Mouse (Mus musculus): ENCODE results near the gene Tmem94. TPM values are rescaled to one million over a fixed set of nuclear protein-coding genes. Genes with fewer than 3 reads are reported as not detected.

Gene Tmem94
- polyA plus RNA-seq, 1 experiment = 42.0 TPM

DNA sequence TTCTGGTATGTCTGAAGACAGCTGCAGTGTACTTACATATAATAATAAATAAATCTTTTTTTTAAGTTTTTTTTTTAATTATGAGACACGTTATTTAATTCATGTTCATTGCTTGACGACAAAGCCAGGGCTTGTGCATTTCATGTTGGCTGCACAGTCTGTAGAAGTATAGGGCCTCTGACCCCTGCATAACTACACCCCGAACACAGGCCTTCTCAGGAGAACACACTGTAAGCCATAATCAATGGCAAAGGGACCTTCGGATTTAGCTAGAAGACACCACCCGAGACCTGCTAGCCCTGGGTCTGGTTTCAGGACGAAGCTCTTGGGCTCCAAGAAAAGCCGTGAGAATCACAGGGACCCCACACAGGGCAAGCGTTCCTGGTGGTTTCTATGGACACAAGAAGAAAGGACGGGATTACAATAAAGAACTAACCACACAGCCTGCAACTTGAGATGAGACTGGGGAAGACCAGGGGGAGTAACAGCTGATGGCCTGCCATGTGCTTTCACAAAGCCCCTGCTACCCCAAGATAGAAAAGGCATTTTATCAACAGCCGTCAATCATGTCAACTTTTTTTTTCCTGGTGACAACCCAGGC lies 27.5 kb upstream of the Tmem94 start:
- no peak for TF ChIP-seq CTCF (IDR thresholded peaks at IDR 0.05; ENCODE audit: extremely low read depth, insufficient read depth, insufficient read length, insufficient replicate concordance)
- TF ChIP-seq POLR2A (IDR thresholded peaks at IDR 0.05; ENCODE audit: low read depth, low read length) = no peak
- Histone ChIP-seq H3K27ac (ENCODE audit: insufficient read depth, low read length) (no peak overlapping the region), H3K36me3 (ENCODE audit: control insufficient read depth, insufficient read depth, low read length) (no peaks in the 10 kb centered on the region), H3K4me3 (ENCODE audit: extremely low read depth, insufficient read depth, insufficient read length) (no peak overlapping the region), H3K27me3 (ENCODE audit: control insufficient read depth, insufficient read depth, low read length) (no peaks in the 10 kb centered on the region), H3K4me1 (ENCODE audit: control insufficient read depth, insufficient read depth, insufficient read length) (no peaks in the 10 kb centered on the region)
- 87% methylated on average over 10 of the region's 10 CpGs for WGBS
- DNase-seq (ENCODE audit: low read depth in 1 of 2, low spot score in 2 of 2) = no peak

DNA sequence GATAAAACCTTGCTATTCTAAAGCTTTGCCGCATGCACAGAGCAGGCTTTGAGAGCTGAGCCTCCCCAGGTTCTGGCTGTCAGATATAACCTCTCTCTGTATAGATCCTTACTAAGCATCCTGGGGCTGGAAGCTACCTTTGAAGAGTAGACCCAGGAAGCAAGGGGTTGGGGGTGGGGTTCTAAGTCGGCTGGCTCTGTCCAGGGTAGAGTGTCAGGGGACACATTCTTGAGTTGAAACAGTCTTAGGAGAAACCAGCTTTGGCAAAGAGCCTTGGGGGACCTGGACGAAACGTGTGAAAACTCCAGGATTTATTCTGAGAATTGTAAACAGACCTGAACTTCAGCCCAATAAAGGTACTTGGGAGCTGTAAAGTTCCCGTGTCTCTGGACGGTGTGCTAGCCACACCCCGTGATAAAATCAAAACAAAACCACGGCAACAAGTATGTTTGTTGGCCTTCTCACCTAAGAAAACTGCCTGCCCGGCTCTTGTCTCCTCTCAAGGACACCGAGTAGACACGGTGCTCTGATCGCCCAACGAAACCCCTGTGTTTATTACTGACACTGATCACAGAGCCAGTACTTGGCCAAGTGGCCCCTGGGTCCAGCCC lies 26.9 kb upstream of the Tmem94 start:
- no peak overlapping the region for H3K4me3 ChIP-seq (ENCODE audit: extremely low read depth, insufficient read depth, insufficient read length)
- H3K27ac ChIP-seq (ENCODE audit: insufficient read depth, low read length) = no peak overlapping the region
- H3K27me3 ChIP-seq (ENCODE audit: control insufficient read depth, insufficient read depth, low read length) = no peaks in the 10 kb centered on the region
- H3K36me3 ChIP-seq (ENCODE audit: control insufficient read depth, insufficient read depth, low read length) = no peaks in the 10 kb centered on the region
- H3K4me1 ChIP-seq (ENCODE audit: control insufficient read depth, insufficient read depth, insufficient read length) = no peaks in the 10 kb centered on the region
- DNase-seq (ENCODE audit: low read depth in 1 of 2, low spot score in 2 of 2) = no peak
- no peak for TF ChIP-seq CTCF (IDR thresholded peaks at IDR 0.05; ENCODE audit: extremely low read depth, insufficient read depth, insufficient read length, insufficient replicate concordance)
- no peak for TF ChIP-seq POLR2A (IDR thresholded peaks at IDR 0.05; ENCODE audit: low read depth, low read length)
- WGBS = 76% methylated on average over 13 of the region's 13 CpGs

DNA sequence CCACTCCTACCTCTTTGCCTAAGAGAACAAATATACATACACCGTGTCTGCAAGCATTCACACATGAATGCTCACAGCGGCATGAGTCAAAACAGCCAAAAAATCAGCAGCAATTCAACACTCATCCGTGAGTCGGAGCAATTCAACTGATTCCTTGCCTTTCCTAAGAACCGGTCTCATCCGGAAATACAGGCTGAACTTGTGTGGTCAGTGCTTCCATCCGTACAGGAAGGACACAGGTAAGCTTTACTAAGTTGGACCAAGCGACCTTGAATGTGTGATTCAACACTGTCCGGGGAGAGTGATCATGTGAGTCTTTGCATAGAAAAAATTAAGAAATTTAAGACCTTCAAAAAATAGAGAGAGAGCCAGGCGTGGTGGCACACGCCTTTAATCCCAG lies 24.2 kb upstream of the Tmem94 start:
- TF ChIP-seq POLR2A (IDR thresholded peaks at IDR 0.05; ENCODE audit: low read depth, low read length) (no peak), CTCF (IDR thresholded peaks at IDR 0.05; ENCODE audit: extremely low read depth, insufficient read depth, insufficient read length, insufficient replicate concordance) (no peak)
- Histone ChIP-seq H3K27me3 (ENCODE audit: control insufficient read depth, insufficient read depth, low read length) (no peaks in the 10 kb centered on the region), H3K4me3 (ENCODE audit: extremely low read depth, insufficient read depth, insufficient read length) (no peak overlapping the region), H3K4me1 (ENCODE audit: control insufficient read depth, insufficient read depth, insufficient read length) (no peaks in the 10 kb centered on the region), H3K27ac (ENCODE audit: insufficient read depth, low read length) (no peak overlapping the region), H3K36me3 (ENCODE audit: control insufficient read depth, insufficient read depth, low read length) (no peaks in the 10 kb centered on the region)
- 90% methylated on average over 11 of the region's 11 CpGs for WGBS
- DNase-seq (ENCODE audit: low read depth in 1 of 2, low spot score in 2 of 2) = no peak

DNA sequence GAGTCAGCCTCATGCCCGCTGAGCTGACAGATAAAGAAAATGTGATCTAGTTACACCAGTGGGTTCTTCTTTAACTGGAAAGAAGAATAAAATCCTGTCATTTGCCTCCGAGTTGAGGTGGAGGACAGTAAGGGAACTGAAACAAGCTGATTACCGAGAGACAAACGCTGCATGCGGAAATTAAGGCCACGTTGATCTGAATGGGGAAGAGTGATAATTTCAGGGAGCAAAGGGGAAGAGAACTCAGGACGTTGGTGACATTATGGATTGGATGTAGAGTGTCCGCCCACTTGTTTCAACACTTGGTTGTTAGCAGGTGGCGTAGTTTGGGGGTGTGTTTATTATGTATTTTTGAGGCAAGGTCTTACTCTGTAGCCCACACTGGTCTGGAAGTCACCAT lies 22.3 kb upstream of the Tmem94 start:
- 70% methylated on average over 9 of the region's 9 CpGs for WGBS
- no peak overlapping the region for H3K4me3 ChIP-seq (ENCODE audit: extremely low read depth, insufficient read depth, insufficient read length)
- no peaks in the 10 kb centered on the region for H3K36me3 ChIP-seq (ENCODE audit: control insufficient read depth, insufficient read depth, low read length)
- TF ChIP-seq CTCF (IDR thresholded peaks at IDR 0.05; ENCODE audit: extremely low read depth, insufficient read depth, insufficient read length, insufficient replicate concordance) = no peak
- no peak for TF ChIP-seq POLR2A (IDR thresholded peaks at IDR 0.05; ENCODE audit: low read depth, low read length)
- no peak overlapping the region for H3K27ac ChIP-seq (ENCODE audit: insufficient read depth, low read length)
- no peaks in the 10 kb centered on the region for H3K27me3 ChIP-seq (ENCODE audit: control insufficient read depth, insufficient read depth, low read length)
- no peak for DNase-seq (ENCODE audit: low read depth in 1 of 2, low spot score in 2 of 2)
- H3K4me1 ChIP-seq (ENCODE audit: control insufficient read depth, insufficient read depth, insufficient read length) = peaks cover 4% of the 10 kb centered on the region; the same call in 1 of the 2 replicates

DNA sequence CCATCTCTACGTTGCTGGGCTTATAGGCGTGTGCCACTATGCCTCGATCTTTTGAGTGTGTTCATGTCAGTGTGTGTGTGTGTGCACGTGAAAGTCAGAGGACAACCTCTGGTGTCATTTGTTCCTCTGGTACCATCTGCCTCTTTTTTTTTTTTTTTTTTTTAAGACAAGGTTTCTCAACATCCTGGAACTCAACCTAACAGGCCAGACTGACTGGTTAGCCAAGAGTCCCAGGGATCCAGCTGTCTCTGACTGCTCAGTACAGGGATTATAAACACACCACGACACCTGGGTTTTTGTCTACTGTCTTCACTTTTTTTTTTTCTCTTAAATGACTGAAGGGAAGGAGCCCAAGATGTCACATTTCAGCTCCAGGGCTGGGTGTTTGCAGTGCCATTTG lies 20.8 kb upstream of the Tmem94 start:
- Histone ChIP-seq H3K4me1 (ENCODE audit: control insufficient read depth, insufficient read depth, insufficient read length) (peaks cover 4% of the 10 kb centered on the region; the same call in 1 of the 2 replicates), H3K27me3 (ENCODE audit: control insufficient read depth, insufficient read depth, low read length) (no peaks in the 10 kb centered on the region), H3K36me3 (ENCODE audit: control insufficient read depth, insufficient read depth, low read length) (no peaks in the 10 kb centered on the region), H3K27ac (ENCODE audit: insufficient read depth, low read length) (no peak overlapping the region), H3K4me3 (ENCODE audit: extremely low read depth, insufficient read depth, insufficient read length) (no peak overlapping the region)
- WGBS = 82% methylated on average over 5 of the region's 5 CpGs
- DNase-seq (ENCODE audit: low read depth in 1 of 2, low spot score in 2 of 2) = no peak
- no peak for TF ChIP-seq POLR2A (IDR thresholded peaks at IDR 0.05; ENCODE audit: low read depth, low read length)
- no peak for TF ChIP-seq CTCF (IDR thresholded peaks at IDR 0.05; ENCODE audit: extremely low read depth, insufficient read depth, insufficient read length, insufficient replicate concordance)

DNA sequence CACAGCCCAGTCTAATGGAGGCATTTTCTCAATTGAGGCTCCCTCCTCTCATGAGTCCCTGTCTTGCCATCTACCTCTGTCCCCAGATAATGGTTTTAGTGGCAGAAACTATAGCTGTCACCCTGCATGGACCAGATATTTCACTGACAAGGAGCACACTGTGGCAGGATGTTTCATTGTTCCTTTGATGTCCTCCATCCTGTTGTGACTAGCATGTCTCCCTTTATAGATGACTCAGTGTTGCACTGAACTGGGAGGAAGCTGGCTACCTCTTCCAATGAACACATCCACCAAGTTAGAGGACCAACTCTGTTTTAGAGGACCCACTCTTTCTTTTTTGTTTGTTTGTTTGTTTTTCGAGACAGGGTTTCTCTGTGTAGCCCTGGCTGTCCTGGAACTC lies 19.1 kb upstream of the Tmem94 start:
- 77% methylated on average over 1 of the region's 1 CpGs for WGBS
- H3K27me3 ChIP-seq (ENCODE audit: control insufficient read depth, insufficient read depth, low read length) = no peaks in the 10 kb centered on the region
- H3K4me1 ChIP-seq (ENCODE audit: control insufficient read depth, insufficient read depth, insufficient read length) = peaks cover 4% of the 10 kb centered on the region; the same call in 1 of the 2 replicates
- DNase-seq (ENCODE audit: low read depth in 1 of 2, low spot score in 2 of 2) = no peak
- no peak for TF ChIP-seq CTCF (IDR thresholded peaks at IDR 0.05; ENCODE audit: extremely low read depth, insufficient read depth, insufficient read length, insufficient replicate concordance)
- no peak for TF ChIP-seq POLR2A (IDR thresholded peaks at IDR 0.05; ENCODE audit: low read depth, low read length)
- H3K27ac ChIP-seq (ENCODE audit: insufficient read depth, low read length) = no peak overlapping the region
- no peaks in the 10 kb centered on the region for H3K36me3 ChIP-seq (ENCODE audit: control insufficient read depth, insufficient read depth, low read length)
- H3K4me3 ChIP-seq (ENCODE audit: extremely low read depth, insufficient read depth, insufficient read length) = no peak overlapping the region

DNA sequence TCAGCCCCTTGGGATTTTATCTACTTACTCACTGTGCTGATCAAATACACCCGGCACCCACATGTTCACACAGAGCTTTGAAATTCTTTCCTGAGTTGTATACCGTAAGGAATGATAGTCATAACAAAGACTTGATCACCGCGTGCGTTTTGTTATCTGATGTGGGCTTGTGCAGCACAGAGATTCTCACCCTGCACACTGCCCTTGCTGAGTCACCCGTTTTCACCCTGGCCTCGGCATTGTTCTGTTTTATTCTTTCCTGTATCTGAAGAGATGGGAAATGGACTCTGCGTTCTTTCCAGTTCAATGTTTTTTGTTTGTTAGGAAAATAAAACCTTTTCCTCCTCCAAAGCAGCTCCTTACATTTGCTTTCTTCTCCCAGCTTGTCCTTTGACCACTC lies 18.5 kb upstream of the Tmem94 start:
- TF ChIP-seq CTCF (IDR thresholded peaks at IDR 0.05; ENCODE audit: extremely low read depth, insufficient read depth, insufficient read length, insufficient replicate concordance) = no peak
- no peak for TF ChIP-seq POLR2A (IDR thresholded peaks at IDR 0.05; ENCODE audit: low read depth, low read length)
- no peak for DNase-seq (ENCODE audit: low read depth in 1 of 2, low spot score in 2 of 2)
- Histone ChIP-seq H3K4me3 (ENCODE audit: extremely low read depth, insufficient read depth, insufficient read length) (no peak overlapping the region), H3K36me3 (ENCODE audit: control insufficient read depth, insufficient read depth, low read length) (no peaks in the 10 kb centered on the region), H3K27ac (ENCODE audit: insufficient read depth, low read length) (no peak overlapping the region), H3K27me3 (ENCODE audit: control insufficient read depth, insufficient read depth, low read length) (no peaks in the 10 kb centered on the region), H3K4me1 (ENCODE audit: control insufficient read depth, insufficient read depth, insufficient read length) (peaks cover 4% of the 10 kb centered on the region; the same call in 1 of the 2 replicates)
- 26% methylated on average over 8 of the region's 8 CpGs for WGBS
